In the genomic region with DNA sequence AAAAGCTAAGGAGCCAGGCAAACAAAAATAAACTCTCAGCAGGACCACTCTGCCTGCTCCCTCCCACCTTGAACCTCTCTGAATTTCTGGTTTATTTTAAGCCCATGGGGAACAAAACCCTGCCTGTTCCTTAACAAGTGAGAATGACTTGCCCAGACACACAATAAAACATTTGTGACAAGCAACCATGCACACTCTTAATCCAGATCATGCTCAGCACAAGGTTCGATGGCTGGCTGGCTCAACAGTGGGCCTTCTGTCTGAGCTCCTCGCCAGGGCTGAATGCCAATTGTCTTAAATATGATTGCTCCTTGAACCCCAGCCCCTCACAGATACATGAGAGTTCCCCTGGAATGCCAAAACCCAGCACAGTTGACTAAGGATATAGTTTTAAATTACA, we compare ENCODE assay signal across 14 mouse cellular contexts.
DNase-seq lines count a peak whose midpoint lies in the region; ATAC-seq and TF ChIP-seq lines count a peak whose summit lies in the region.
"Had no signal": no experiment of that assay in that cellular context is flagged by ENCODE, and none has a peak within 500 bp of the region (broad histone marks: within the 10 kb centered on the region; RNA-seq: fewer than 3 reads in every experiment).

No protein-coding gene starts in this region.

- H3K9ac ChIP-seq in midbrain, embryonic 12.5 days (replicated peaks), result no peak overlapping the region
- no peak overlapping the region for H3K9ac ChIP-seq in forebrain, embryonic 12.5 days
- H3K9ac ChIP-seq in limb, embryonic 14.5 days (ENCODE audit: low read depth, low read length, severe bottlenecking), result no peak overlapping the region
- H3K9ac ChIP-seq: heart, embryonic 13.5 days; intestine, embryonic 15.5 days; liver, postnatal 0 days had no signal

- no peak for TF ChIP-seq POLR2A in limb, embryonic 14.5 days (IDR thresholded peaks at IDR 0.05; ENCODE audit: borderline replicate concordance, extremely low read depth, insufficient read depth, insufficient read length)
- no peak for TF ChIP-seq POLR2A in kidney, adult 2 months (IDR thresholded peaks at IDR 0.05; ENCODE audit: low read depth, low read length)

- peak; percentile 73 for ATAC-seq in midbrain, embryonic 12.5 days (ENCODE audit: low FRiP score, low read depth)
- ATAC-seq in forebrain, embryonic 12.5 days (ENCODE audit: low FRiP score), result peak; percentile 49
- peak; percentile 55 for ATAC-seq in limb, embryonic 14.5 days (ENCODE audit: low FRiP score, low read depth)
- ATAC-seq: intestine, embryonic 15.5 days; liver, postnatal 0 days; Patski had no signal

- no peaks in the 10 kb centered on the region for H3K27me3 ChIP-seq in heart, embryonic 10.5 days (ENCODE audit: insufficient read depth, poor library complexity, severe bottlenecking)
- H3K27me3 ChIP-seq in midbrain, embryonic 12.5 days, result no peaks in the 10 kb centered on the region
- H3K27me3 ChIP-seq in midbrain, embryonic 10.5 days (ENCODE audit: low read depth, poor library complexity, severe bottlenecking), result no peaks in the 10 kb centered on the region
- no peaks in the 10 kb centered on the region for H3K27me3 ChIP-seq in forebrain, embryonic 12.5 days
- no peaks in the 10 kb centered on the region for H3K27me3 ChIP-seq in limb, embryonic 14.5 days (ENCODE audit: control insufficient read depth, insufficient read depth, low read length)
- H3K27me3 ChIP-seq in kidney, adult 2 months (replicated peaks; ENCODE audit: control insufficient read depth, insufficient read depth, low read length), result no peaks in the 10 kb centered on the region
- H3K27me3 ChIP-seq: heart, embryonic 13.5 days; intestine, embryonic 15.5 days; Patski had no signal

- no peak overlapping the region for H3K4me2 ChIP-seq in midbrain, embryonic 12.5 days (replicated peaks)
- no peak overlapping the region for H3K4me2 ChIP-seq in forebrain, embryonic 12.5 days
- H3K4me2 ChIP-seq in limb, embryonic 14.5 days (replicated peaks; ENCODE audit: low read depth, low read length, severe bottlenecking), result no peak overlapping the region
- H3K4me2 ChIP-seq: heart, embryonic 13.5 days; intestine, embryonic 15.5 days had no signal

- TF ChIP-seq CTCF in kidney, adult 2 months (conservative IDR thresholded peaks at IDR 0.05; ENCODE audit: insufficient read depth, insufficient read length, low read depth, low read length), result no peak

- no peaks in the 10 kb centered on the region for H3K36me3 ChIP-seq in heart, embryonic 10.5 days
- no peaks in the 10 kb centered on the region for H3K36me3 ChIP-seq in midbrain, embryonic 12.5 days
- no peaks in the 10 kb centered on the region for H3K36me3 ChIP-seq in midbrain, embryonic 10.5 days
- H3K36me3 ChIP-seq in forebrain, embryonic 12.5 days (replicated peaks), result no peaks in the 10 kb centered on the region
- H3K36me3 ChIP-seq in limb, embryonic 14.5 days (ENCODE audit: control insufficient read depth, insufficient read depth, low read length), result no peaks in the 10 kb centered on the region
- no peaks in the 10 kb centered on the region for H3K36me3 ChIP-seq in kidney, adult 2 months (ENCODE audit: control insufficient read depth, insufficient read depth, low read length)
- H3K36me3 ChIP-seq: heart, embryonic 13.5 days; intestine, embryonic 15.5 days had no signal

- WGBS in heart, embryonic 10.5 days, result 54% methylated on average over 2 of the region's 2 CpGs
- WGBS in midbrain, embryonic 12.5 days, result 23% methylated on average over 2 of the region's 2 CpGs
- 40% methylated on average over 2 of the region's 2 CpGs for WGBS in midbrain, embryonic 10.5 days
- WGBS in forebrain, embryonic 12.5 days, result 12% methylated on average over 2 of the region's 2 CpGs
- 16% methylated on average over 2 of the region's 2 CpGs for WGBS in limb, embryonic 14.5 days
- 56% methylated on average over 2 of the region's 2 CpGs for WGBS in kidney, adult 2 months

- peak; percentile 58 for DNase-seq in heart, adult 11 months
- no peak for DNase-seq in heart, embryonic 10.5 days (ENCODE audit: low spot score)
- no peak for DNase-seq in midbrain, embryonic 10.5 days (ENCODE audit: low spot score)
- peak; percentile 64 for DNase-seq in limb, embryonic 14.5 days (ENCODE audit: low spot score)
- DNase-seq in kidney, adult 2 months, result no peak
- DNase-seq in kidney, postnatal 36 days, result no peak
- DNase-seq: adrenal gland, adult 8-10 months; cerebellum, adult 11 months; liver, postnatal 0 days had no signal

- H3K9me3 ChIP-seq in heart, embryonic 10.5 days, result no peaks in the 10 kb centered on the region
- H3K9me3 ChIP-seq in midbrain, embryonic 12.5 days, result no peaks in the 10 kb centered on the region
- H3K9me3 ChIP-seq in midbrain, embryonic 10.5 days (replicated peaks), result no peaks in the 10 kb centered on the region
- no peaks in the 10 kb centered on the region for H3K9me3 ChIP-seq in forebrain, embryonic 12.5 days
- no peaks in the 10 kb centered on the region for H3K9me3 ChIP-seq in limb, embryonic 14.5 days (ENCODE audit: control insufficient read depth, low read length)
- H3K9me3 ChIP-seq: heart, embryonic 13.5 days; intestine, embryonic 15.5 days had no signal

- H3K4me1 ChIP-seq in heart, embryonic 10.5 days, result peaks cover 7% of the 10 kb centered on the region; the same call in 1 of the 2 replicates
- no peaks in the 10 kb centered on the region for H3K4me1 ChIP-seq in midbrain, embryonic 12.5 days
- peaks cover 3% of the 10 kb centered on the region; the same call in 1 of the 2 replicates for H3K4me1 ChIP-seq in midbrain, embryonic 10.5 days
- H3K4me1 ChIP-seq in forebrain, embryonic 12.5 days, result peaks cover 4% of the 10 kb centered on the region; the same call in 1 of the 2 replicates
- H3K4me1 ChIP-seq in limb, embryonic 14.5 days (ENCODE audit: control insufficient read depth, insufficient read depth, low read length), result no peaks in the 10 kb centered on the region
- no peaks in the 10 kb centered on the region for H3K4me1 ChIP-seq in kidney, adult 2 months (ENCODE audit: control insufficient read depth, insufficient read depth, low read length)
- H3K4me1 ChIP-seq: intestine, embryonic 15.5 days had no signal

- H3K4me3 ChIP-seq in heart, embryonic 10.5 days, result no peak overlapping the region
- no peak overlapping the region for H3K4me3 ChIP-seq in midbrain, embryonic 12.5 days
- H3K4me3 ChIP-seq in midbrain, embryonic 10.5 days, result no peak overlapping the region
- no peak overlapping the region for H3K4me3 ChIP-seq in forebrain, embryonic 12.5 days (replicated peaks)
- no peak overlapping the region for H3K4me3 ChIP-seq in limb, embryonic 14.5 days (replicated peaks; ENCODE audit: low read length)
- H3K4me3 ChIP-seq in kidney, adult 2 months (ENCODE audit: insufficient read depth, low read depth, low read length), result no peak overlapping the region
- H3K4me3 ChIP-seq: heart, embryonic 13.5 days; intestine, embryonic 15.5 days had no signal

- H3K27ac ChIP-seq in heart, embryonic 10.5 days, result no peak overlapping the region
- no peak overlapping the region for H3K27ac ChIP-seq in midbrain, embryonic 12.5 days (replicated peaks)
- no peak overlapping the region for H3K27ac ChIP-seq in midbrain, embryonic 10.5 days (replicated peaks)
- H3K27ac ChIP-seq in forebrain, embryonic 12.5 days, result no peak overlapping the region
- H3K27ac ChIP-seq in limb, embryonic 14.5 days (replicated peaks; ENCODE audit: low read depth, low read length), result 0 out of 2 replicates have a peak overlapping the region, but pooled peaks have one; percentile 55
- no peak overlapping the region for H3K27ac ChIP-seq in kidney, adult 2 months (ENCODE audit: insufficient read depth, low read depth, low read length)
- H3K27ac ChIP-seq: heart, embryonic 13.5 days; intestine, embryonic 15.5 days had no signal

Comparison
In these comparisons a context has a peak if more than half of its experiments do, and no peak if none do; other contexts are left out.
1. DNase-seq: peak in heart, adult 11 months (single experiment) and limb, embryonic 14.5 days (single experiment); none in heart, embryonic 10.5 days (single experiment), midbrain, embryonic 10.5 days (single experiment), kidney, adult 2 months (single experiment) and kidney, postnatal 36 days (0 of 2).
2. Peak in every context shown above with its lines, with median percentiles within 50 percentile points of each other: ATAC-seq.